Mouse (Mus musculus): ENCODE results near the gene Wnt3. TPM values are rescaled to one million over a fixed set of nuclear protein-coding genes. Genes with fewer than 3 reads are reported as not detected.

Gene Wnt3
- polyA plus RNA-seq, 1 experiment from 2014 or later = 0.31 TPM

DNA sequence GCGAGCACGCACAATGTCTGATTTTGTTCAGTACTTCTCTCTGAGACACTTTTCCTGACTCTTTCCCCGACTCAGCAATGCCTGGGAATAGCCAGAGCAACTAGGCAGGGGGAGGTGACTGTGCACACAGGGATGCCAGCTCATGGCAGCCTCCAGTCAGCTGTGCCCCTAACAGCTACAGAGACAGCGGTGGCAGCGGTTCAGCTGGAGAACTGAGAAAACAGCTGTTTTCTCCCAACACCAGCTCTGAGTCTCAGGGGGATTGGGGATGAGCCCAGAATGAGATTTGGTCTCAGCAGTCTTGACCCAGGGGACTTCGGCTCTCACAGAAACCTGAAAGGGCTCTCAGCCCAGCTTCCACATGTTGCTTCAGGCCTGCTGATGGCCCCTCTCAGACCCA is 9.3 kb upstream of the Wnt3 start:
- H3K27ac ChIP-seq (ENCODE audit: low read depth) = no peak overlapping the region
- no peak overlapping the region for H3K9ac ChIP-seq (ENCODE audit: low read length)
- no peaks in the 10 kb centered on the region for H3K36me3 ChIP-seq (ENCODE audit: control insufficient read depth, insufficient read depth, low read length)
- H3K4me1 ChIP-seq (replicated peaks; ENCODE audit: control insufficient read depth, insufficient read depth, low read length) = no peaks in the 10 kb centered on the region
- H3K9me3 ChIP-seq (ENCODE audit: control insufficient read depth, low read length) = no peaks in the 10 kb centered on the region
- H3K27me3 ChIP-seq (replicated peaks; ENCODE audit: control insufficient read depth, insufficient read depth, low read length) = peaks cover 17% of the 10 kb centered on the region
- no peak for ATAC-seq (replicated peaks; ENCODE audit: low FRiP score, low TSS enrichment, low read depth)
- no peak overlapping the region for H3K4me3 ChIP-seq (ENCODE audit: low read depth, low read length)
- 56% methylated on average over 6 of the region's 6 CpGs for WGBS
- DNase-seq (ENCODE audit: low spot score) = no peak
- H3K4me2 ChIP-seq (ENCODE audit: low read length) = no peak overlapping the region

DNA sequence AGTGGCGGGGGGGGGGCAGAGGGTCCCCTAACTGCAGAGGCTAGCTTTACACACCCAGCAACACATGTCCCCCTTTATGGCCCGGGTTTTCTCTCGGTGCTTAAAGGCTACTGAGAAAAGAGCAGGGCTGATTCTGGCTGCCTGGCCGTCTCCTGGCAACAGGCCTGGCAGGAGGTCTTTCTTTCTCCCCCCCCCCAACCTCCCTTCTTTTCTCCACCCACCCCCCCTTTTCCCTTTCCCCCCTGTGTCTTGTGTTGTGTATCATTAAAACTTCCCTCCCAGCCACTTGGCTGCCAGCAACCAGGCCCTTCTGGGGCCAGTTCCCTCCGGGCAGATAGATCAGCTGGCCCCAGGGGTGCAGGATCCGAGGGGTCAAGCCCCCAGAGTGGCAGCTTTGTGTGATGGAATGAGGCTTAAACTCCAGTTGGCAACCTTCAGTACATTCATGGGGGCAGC is 8.4 kb upstream of the Wnt3 start:
- no peak overlapping the region for H3K4me3 ChIP-seq (ENCODE audit: low read depth, low read length)
- ATAC-seq (replicated peaks; ENCODE audit: low FRiP score, low TSS enrichment, low read depth) (no peak), DNase-seq (ENCODE audit: low spot score) (no peak)
- no peaks in the 10 kb centered on the region for H3K4me1 ChIP-seq (replicated peaks; ENCODE audit: control insufficient read depth, insufficient read depth, low read length)
- no peak overlapping the region for H3K9ac ChIP-seq (ENCODE audit: low read length)
- no peaks in the 10 kb centered on the region for H3K36me3 ChIP-seq (ENCODE audit: control insufficient read depth, insufficient read depth, low read length)
- no peak overlapping the region for H3K27ac ChIP-seq (ENCODE audit: low read depth)
- WGBS = 26% methylated on average over 6 of the region's 6 CpGs
- peaks cover 27% of the 10 kb centered on the region for H3K27me3 ChIP-seq (replicated peaks; ENCODE audit: control insufficient read depth, insufficient read depth, low read length)
- H3K4me2 ChIP-seq (ENCODE audit: low read length) = no peak overlapping the region
- no peaks in the 10 kb centered on the region for H3K9me3 ChIP-seq (ENCODE audit: control insufficient read depth, low read length)

DNA sequence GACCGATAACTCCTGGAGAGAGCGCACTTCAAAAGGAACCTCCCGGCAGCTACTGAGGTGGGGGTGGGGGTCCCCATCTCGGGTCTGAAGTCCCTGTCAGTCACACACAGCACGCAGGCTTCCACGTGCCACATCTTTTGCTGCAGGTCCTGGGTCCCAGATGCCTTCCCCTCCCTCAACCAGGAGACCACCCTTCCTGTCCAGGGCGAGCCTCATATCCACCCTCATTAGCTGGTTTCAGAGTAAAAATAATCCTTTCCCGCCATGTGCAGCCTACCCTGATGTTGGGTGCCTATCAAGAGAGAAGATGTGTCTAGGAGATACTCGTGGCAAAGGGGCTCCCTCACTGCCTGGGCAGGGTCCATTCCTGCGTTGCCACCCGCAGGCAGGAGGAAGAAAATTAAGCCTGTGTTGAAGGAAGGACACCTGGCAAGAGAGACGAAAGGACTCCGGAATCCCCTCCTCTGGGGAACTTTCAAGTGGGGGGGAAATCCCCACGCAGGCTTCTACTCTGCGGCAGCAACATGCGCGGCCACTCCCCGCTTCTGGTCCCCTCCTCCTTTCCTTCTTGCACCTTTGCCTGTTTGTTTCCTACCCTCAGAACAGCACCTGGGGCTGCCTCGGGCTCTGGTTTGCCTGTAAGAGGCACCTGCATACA is 2.7 kb upstream of the Wnt3 start:
- H3K4me3 ChIP-seq (ENCODE audit: low read depth, low read length) = no peak overlapping the region
- no peak overlapping the region for H3K27ac ChIP-seq (ENCODE audit: low read depth)
- H3K4me1 ChIP-seq (replicated peaks; ENCODE audit: control insufficient read depth, insufficient read depth, low read length) = peaks cover 5% of the 10 kb centered on the region
- WGBS = under 1% methylated on average over 19 of the region's 19 CpGs
- ATAC-seq (replicated peaks; ENCODE audit: low FRiP score, low TSS enrichment, low read depth) (no peak), DNase-seq (ENCODE audit: low spot score) (no peak)
- H3K9ac ChIP-seq (ENCODE audit: low read length) = no peak overlapping the region
- no peaks in the 10 kb centered on the region for H3K9me3 ChIP-seq (ENCODE audit: control insufficient read depth, low read length)
- H3K27me3 ChIP-seq (replicated peaks; ENCODE audit: control insufficient read depth, insufficient read depth, low read length) = peaks cover 81% of the 10 kb centered on the region
- no peak overlapping the region for H3K4me2 ChIP-seq (ENCODE audit: low read length)
- no peaks in the 10 kb centered on the region for H3K36me3 ChIP-seq (ENCODE audit: control insufficient read depth, insufficient read depth, low read length)

DNA sequence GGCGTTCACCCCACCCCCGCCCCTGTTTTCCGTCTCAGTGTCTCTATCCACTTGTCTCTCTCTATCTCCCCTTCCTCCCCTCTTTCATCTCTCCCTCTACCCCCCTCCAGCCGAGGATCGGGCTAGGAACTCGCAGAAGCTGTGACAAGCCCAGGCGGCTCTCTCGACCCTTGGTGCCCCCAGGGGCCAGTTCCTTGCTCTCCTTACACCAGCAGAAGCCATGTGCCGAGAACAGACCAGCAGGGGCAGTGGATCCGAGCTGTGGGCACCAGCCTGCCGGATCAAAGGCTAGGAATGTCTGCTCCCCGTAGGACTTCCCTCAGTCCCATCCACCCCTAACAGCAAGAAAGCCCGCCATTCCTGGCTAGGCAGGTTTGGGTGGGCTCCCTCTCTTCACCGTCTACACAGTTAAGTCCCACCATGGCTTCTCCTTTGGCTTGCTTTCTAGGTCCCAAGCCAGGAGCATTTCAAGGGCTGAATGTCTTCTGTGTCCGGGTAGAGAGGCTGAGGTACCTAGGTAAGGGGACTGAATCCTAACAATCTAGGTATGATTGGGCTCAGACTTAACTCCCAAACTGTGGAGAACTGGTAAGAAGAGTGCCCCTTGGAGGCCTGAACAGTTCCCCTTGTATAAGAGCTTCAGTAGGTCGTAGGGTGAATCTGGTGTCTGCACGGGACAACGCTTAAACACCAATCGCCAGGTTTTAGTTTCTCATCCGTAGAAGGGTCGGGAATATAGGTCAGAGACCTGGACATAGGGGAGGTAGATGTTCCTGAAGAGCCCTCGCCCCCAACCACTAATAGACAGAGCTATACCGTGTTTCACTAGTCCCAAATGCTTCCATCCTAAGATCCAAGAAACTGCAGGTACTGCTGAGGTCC is 1.2 kb upstream of the Wnt3 start:
- Histone ChIP-seq H3K9me3 (ENCODE audit: control insufficient read depth, low read length) (no peaks in the 10 kb centered on the region), H3K27me3 (replicated peaks; ENCODE audit: control insufficient read depth, insufficient read depth, low read length) (peaks cover 94% of the 10 kb centered on the region), H3K27ac (ENCODE audit: low read depth) (no peak overlapping the region), H3K4me1 (replicated peaks; ENCODE audit: control insufficient read depth, insufficient read depth, low read length) (peaks cover 5% of the 10 kb centered on the region), H3K4me2 (ENCODE audit: low read length) (peak overlapping the region; percentile 45; the same call in 1 of the 2 replicates), H3K36me3 (ENCODE audit: control insufficient read depth, insufficient read depth, low read length) (no peaks in the 10 kb centered on the region), H3K4me3 (ENCODE audit: low read depth, low read length) (peak overlapping the region; percentile 18), H3K9ac (ENCODE audit: low read length) (no peak overlapping the region)
- ATAC-seq (replicated peaks; ENCODE audit: low FRiP score, low TSS enrichment, low read depth) (no peak), DNase-seq (ENCODE audit: low spot score) (no peak)
- 1% methylated on average over 23 of the region's 23 CpGs for WGBS

DNA sequence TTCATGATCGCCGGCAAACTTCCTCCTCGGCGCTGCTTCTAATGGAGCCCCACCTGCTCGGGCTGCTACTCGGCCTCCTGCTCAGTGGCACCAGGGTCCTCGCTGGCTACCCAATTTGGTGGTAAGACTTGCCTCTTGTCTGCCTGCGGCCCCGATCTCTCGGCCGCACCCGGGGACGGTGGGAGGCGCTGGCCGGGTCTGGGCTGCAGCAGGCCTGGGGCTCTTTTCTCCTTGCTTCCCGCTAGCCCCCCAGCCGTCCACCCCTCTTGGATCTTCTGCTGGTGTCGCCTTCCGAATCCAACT is 229 bp downstream of the Wnt3 start:
- Histone ChIP-seq H3K27ac (ENCODE audit: low read depth) (no peak overlapping the region), H3K4me1 (replicated peaks; ENCODE audit: control insufficient read depth, insufficient read depth, low read length) (peaks cover 5% of the 10 kb centered on the region), H3K4me3 (ENCODE audit: low read depth, low read length) (peak overlapping the region; percentile 18), H3K4me2 (ENCODE audit: low read length) (peak overlapping the region; percentile 45), H3K9ac (ENCODE audit: low read length) (no peak overlapping the region), H3K27me3 (replicated peaks; ENCODE audit: control insufficient read depth, insufficient read depth, low read length) (peaks cover 84% of the 10 kb centered on the region), H3K36me3 (ENCODE audit: control insufficient read depth, insufficient read depth, low read length) (no peaks in the 10 kb centered on the region), H3K9me3 (ENCODE audit: control insufficient read depth, low read length) (no peaks in the 10 kb centered on the region)
- DNase-seq (ENCODE audit: low spot score) (no peak), ATAC-seq (replicated peaks; ENCODE audit: low FRiP score, low TSS enrichment, low read depth) (no peak)
- WGBS = 0% methylated on average over 19 of the region's 19 CpGs

DNA sequence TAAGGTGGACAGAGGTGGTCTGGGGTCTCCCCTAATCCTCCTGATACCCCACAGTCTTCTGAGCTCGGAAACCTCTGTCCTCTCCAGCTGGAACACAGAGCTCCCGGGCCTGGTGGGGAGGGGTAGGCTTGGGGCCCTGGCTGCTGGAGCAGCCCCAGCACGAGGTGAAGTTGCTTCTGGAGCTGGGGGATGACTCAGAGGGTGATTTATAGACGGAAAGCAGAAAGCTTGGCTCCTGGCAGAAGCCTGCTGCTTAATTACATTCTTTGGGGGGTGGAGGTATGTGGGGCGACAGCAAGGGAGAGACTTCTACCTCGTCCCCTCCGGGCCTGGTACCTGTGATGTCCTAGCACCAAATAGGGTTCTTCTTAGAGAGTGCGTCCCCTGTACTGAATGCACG is 6.2 kb downstream of the Wnt3 start:
- ATAC-seq (replicated peaks; ENCODE audit: low FRiP score, low TSS enrichment, low read depth) = no peak
- peaks cover 24% of the 10 kb centered on the region for H3K27me3 ChIP-seq (replicated peaks; ENCODE audit: control insufficient read depth, insufficient read depth, low read length)
- no peaks in the 10 kb centered on the region for H3K9me3 ChIP-seq (ENCODE audit: control insufficient read depth, low read length)
- whole genome bisulfite sequencing = 24% methylated on average over 9 of the region's 9 CpGs
- no peaks in the 10 kb centered on the region; the same call in 1 of the 2 replicates for H3K4me1 ChIP-seq (replicated peaks; ENCODE audit: control insufficient read depth, insufficient read depth, low read length)
- H3K9ac ChIP-seq (ENCODE audit: low read length) = no peak overlapping the region
- H3K4me3 ChIP-seq (ENCODE audit: low read depth, low read length) = no peak overlapping the region
- H3K4me2 ChIP-seq (ENCODE audit: low read length) = no peak overlapping the region
- H3K36me3 ChIP-seq (ENCODE audit: control insufficient read depth, insufficient read depth, low read length) = no peaks in the 10 kb centered on the region
- H3K27ac ChIP-seq (ENCODE audit: low read depth) = no peak overlapping the region
- DNase-seq (ENCODE audit: low spot score) = no peak

DNA sequence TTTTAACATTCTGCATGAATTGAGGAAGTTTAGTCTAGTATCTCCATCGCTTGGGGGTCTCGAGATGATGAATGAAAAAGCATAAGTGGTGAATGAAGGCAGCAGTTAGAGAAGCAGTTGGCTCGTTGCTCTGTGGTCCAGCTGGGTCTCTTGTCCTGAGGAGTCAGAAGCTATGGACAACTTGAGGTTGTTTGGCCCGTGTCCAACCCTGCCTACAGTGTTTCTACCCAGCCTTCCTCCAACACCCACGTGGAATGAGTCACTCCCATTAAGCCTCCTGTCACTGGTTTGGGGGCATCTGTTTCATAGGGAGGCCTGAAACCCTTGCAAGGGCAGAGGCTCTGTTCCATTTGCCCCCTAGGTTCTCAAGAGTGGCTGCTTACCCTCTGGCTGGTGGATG is 16.0 kb downstream of the Wnt3 start:
- H3K9ac ChIP-seq (ENCODE audit: low read length) = no peak overlapping the region
- WGBS = 65% methylated on average over 5 of the region's 5 CpGs
- no peak for ATAC-seq (replicated peaks; ENCODE audit: low FRiP score, low TSS enrichment, low read depth)
- H3K4me3 ChIP-seq (ENCODE audit: low read depth, low read length) = no peak overlapping the region
- H3K4me2 ChIP-seq (ENCODE audit: low read length) = no peak overlapping the region
- H3K27me3 ChIP-seq (replicated peaks; ENCODE audit: control insufficient read depth, insufficient read depth, low read length) = peaks cover 26% of the 10 kb centered on the region
- DNase-seq (ENCODE audit: low spot score) = no peak
- H3K9me3 ChIP-seq (ENCODE audit: control insufficient read depth, low read length) = no peaks in the 10 kb centered on the region
- H3K4me1 ChIP-seq (replicated peaks; ENCODE audit: control insufficient read depth, insufficient read depth, low read length) = no peaks in the 10 kb centered on the region
- no peaks in the 10 kb centered on the region for H3K36me3 ChIP-seq (ENCODE audit: control insufficient read depth, insufficient read depth, low read length)
- H3K27ac ChIP-seq (ENCODE audit: low read depth) = no peak overlapping the region

DNA sequence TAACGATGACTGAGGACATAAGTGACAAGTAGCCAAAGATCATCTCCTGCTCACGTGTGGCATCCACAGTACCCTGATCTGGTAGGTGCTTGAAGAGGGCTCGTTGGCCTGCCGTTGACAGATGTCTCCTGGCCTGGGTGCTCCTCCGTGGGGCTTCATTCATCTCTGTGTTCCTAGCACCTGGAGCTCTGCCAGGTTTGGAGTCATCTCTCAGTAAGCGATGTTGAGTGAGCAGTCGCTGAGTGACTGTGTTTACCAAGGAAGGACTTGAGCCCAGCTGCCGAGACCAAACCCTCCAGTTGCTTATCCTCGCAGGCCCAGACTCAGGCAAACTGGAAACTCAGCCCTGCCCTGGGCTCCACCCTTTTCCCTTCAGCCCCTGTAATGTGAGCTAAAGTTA is 27.2 kb downstream of the Wnt3 start:
- H3K9me3 ChIP-seq (ENCODE audit: control insufficient read depth, low read length) = peaks cover 5% of the 10 kb centered on the region; the same call in 1 of the 2 replicates
- peaks cover 10% of the 10 kb centered on the region for H3K27me3 ChIP-seq (replicated peaks; ENCODE audit: control insufficient read depth, insufficient read depth, low read length)
- no peaks in the 10 kb centered on the region for H3K4me1 ChIP-seq (replicated peaks; ENCODE audit: control insufficient read depth, insufficient read depth, low read length)
- no peaks in the 10 kb centered on the region for H3K36me3 ChIP-seq (ENCODE audit: control insufficient read depth, insufficient read depth, low read length)
- H3K4me2 ChIP-seq (ENCODE audit: low read length) = no peak overlapping the region
- WGBS = 50% methylated on average over 9 of the region's 9 CpGs
- no peak for DNase-seq (ENCODE audit: low spot score)
- H3K9ac ChIP-seq (ENCODE audit: low read length) = no peak overlapping the region
- H3K4me3 ChIP-seq (ENCODE audit: low read depth, low read length) = no peak overlapping the region
- no peak overlapping the region for H3K27ac ChIP-seq (ENCODE audit: low read depth)
- ATAC-seq (replicated peaks; ENCODE audit: low FRiP score, low TSS enrichment, low read depth) = no peak
